Mouse (Mus musculus) neutrophil, adult 5-6 weeks (primary cell): ENCODE data around the gene 4930522L14Rik. TPM values are rescaled to one million over a fixed set of nuclear protein-coding genes. Genes with fewer than 3 reads are reported as not detected.
"Not testable (repeated sequence)": the region's sequence is repeated elsewhere in the genome, so short reads cannot be mapped to it uniquely, and the experiment has no call there.

ENCODE experiments used
- ATAC-seq: fragments of 151-379, 151-347 bp; 2 replicates; pipeline ENCODE4 v1.8.0; 2017; ENCODE audit warnings: mild to moderate bottlenecking, moderate TSS enrichment; ENCODE audit not compliant: insufficient number of reproducible peaks, poor library complexity, low FRiP score, severe bottlenecking; ENCODE audit errors: extremely low read depth
- total RNA-seq: library from RNA; stranded (forward); fragments of 200-1000 nt; gene quantifications from 2 replicates; pipeline ENCODE4 v1.2.3, GENCODE M21; 2017

4930522L14Rik gene
- total RNA-seq, result 14.7 and 16.1 TPM in 2 replicates

GRCm38 (mm10) chr5:109751391-109752071 is at the start of gene 4930522L14Rik:
TSS of gene 4930522L14Rik (minus strand) at chr5:109751886.
- ATAC-seq, result peak; percentile 93

- not testable (repeated sequence) for ATAC-seq
Measured at GRCm38 (mm10) chr5:109801466-109801865, 49.8 kb upstream of the 4930522L14Rik start.

- not testable (repeated sequence) for ATAC-seq
Measured at GRCm38 (mm10) chr5:109799948-109800347, 48.3 kb upstream of the 4930522L14Rik start.

- not testable (repeated sequence) for ATAC-seq
Measured at GRCm38 (mm10) chr5:109797017-109797416, 45.3 kb upstream of the 4930522L14Rik start.

GRCm38 (mm10) chr5:109795967-109796652 is 44.4 kb upstream of the 4930522L14Rik start:
- ATAC-seq, result peak; percentile 99

GRCm38 (mm10) chr5:109752073-109752780 is 541 bp upstream of the 4930522L14Rik start:
- ATAC-seq, result not testable (repeated sequence)

- peak; percentile 30; the same call in 1 of the 2 replicates for ATAC-seq
Measured at GRCm38 (mm10) chr5:109745081-109745480, 6.6 kb downstream of the 4930522L14Rik start.

GRCm38 (mm10) chr5:109717341-109717740 is 34.3 kb downstream of the 4930522L14Rik start:
- ATAC-seq, result not testable (repeated sequence)

- ATAC-seq, result not testable (repeated sequence)
Measured at GRCm38 (mm10) chr5:109691205-109691965, 60.3 kb downstream of the 4930522L14Rik start.

GRCm38 (mm10) chr5:109690537-109691201 is 61.0 kb downstream of the 4930522L14Rik start, which contains the start of gene 5430403G16Rik:
TSS of gene 5430403G16Rik (minus strand) at chr5:109691041.
- peak; percentile 97 for ATAC-seq

Other genes with a start within 250 kb of the 4930522L14Rik start
- gene Crlf2, start 192.9 kb downstream of the 4930522L14Rik start, total RNA-seq, result 49.6 and 72.4 TPM in 2 replicates
- gene 5430403G16Rik, start 60.8 kb downstream of the 4930522L14Rik start, total RNA-seq, result 2.8 and 4.2 TPM in 2 replicates
- 21.0 and 65.9 TPM in 2 replicates for gene Gm15446, start 171.5 kb upstream of the 4930522L14Rik start, total RNA-seq
- gene Zfp932, start 244.6 kb upstream of the 4930522L14Rik start, total RNA-seq, result 40.5 and 42.5 TPM in 2 replicates